Mouse (Mus musculus): ENCODE measurements at regions not wholly inside any gene's neighbourhood (a gene's known extent, or its start where the extent isn't known, plus 50 kb on each side); places are given as distances from the start of the nearest gene placed in this dataset.

DNA sequence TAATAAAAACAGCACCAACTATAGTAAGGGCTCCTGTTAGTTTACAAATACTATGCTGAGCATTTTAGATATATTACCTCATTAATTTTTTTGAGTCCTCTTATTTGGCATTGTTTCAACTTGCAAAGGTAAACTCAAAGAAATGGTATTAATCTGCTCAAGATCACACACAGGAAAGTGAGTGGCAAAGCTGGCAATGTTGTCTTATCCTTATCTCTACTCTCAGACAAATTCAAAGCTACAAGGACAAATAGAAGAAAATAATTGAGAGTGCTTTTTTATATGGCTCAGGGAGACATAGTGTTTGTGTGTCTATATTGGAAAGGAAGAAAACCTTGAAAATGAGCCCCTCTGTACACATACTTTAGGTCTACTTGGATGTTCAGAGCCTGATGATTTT, 411.9 kb upstream of the Mgat4c start:
- no peak for DNase-seq (ENCODE audit: low spot score in 2 of 2)

DNA sequence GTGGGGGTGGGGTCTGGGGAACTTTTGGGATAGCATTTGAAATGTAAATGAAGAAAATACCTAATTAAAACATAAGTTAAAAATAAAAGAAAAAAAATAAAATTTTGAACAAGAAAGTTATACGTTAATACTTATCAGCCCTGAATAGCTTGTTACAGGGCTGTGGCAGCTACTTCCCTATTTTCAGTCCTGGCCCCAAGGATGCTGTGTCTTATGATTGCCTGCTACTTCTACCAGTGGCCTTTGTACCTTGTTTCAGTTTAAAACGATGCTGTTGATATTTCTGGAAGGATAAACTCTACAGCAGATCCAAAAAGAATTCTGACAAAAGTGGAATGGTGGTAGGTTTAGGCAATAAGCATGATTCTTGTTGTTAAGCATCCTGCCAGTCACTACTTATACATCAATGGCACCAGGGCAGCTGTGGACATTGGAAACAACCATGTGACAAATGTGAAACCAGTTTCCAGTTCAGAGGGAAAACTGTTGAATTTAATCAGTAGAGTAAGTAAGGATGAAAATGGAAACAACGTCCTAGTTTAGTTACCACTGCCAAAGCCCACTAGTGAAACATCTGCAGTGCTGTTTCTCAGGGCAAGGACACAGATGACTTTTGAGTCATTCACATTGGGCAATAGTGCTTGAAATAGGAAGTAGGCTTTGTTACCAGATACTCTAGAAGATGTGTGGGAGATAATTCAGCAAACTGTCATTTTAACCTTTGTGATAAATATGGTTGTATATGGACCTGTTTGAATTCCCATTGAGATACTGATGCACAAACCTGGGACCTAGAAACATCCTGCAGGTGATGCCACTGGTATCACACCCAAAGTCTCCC, 409.6 kb upstream of the Mgat4c start:
- DNase-seq (ENCODE audit: low spot score in 2 of 2) = no peak

DNA sequence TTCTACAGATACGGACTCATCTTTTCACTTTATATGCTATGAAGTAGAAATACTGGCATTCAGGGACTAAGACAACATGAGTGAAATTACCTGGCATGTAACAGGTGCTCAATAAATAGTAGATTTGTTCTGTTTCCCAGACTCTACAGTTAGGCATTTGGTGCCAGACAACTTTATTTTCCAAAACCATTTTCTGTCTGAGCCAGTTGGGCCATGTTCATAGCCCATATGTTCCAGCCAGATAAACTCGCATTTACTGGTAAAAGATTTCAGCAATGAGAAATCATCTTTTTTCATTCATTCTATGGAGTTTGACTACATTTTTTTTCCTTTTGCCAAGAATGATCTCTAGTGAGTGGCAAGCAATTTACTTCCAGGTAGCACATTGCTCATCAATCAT, 393.2 kb upstream of the Mgat4c start:
- DNase-seq (ENCODE audit: low spot score in 2 of 2) = no peak

GRCm38 (mm10) chr10:101302138-101302780, 379.0 kb upstream of the Mgat4c start:
- DNase-seq (ENCODE audit: low spot score in 2 of 2) = no peak

DNA sequence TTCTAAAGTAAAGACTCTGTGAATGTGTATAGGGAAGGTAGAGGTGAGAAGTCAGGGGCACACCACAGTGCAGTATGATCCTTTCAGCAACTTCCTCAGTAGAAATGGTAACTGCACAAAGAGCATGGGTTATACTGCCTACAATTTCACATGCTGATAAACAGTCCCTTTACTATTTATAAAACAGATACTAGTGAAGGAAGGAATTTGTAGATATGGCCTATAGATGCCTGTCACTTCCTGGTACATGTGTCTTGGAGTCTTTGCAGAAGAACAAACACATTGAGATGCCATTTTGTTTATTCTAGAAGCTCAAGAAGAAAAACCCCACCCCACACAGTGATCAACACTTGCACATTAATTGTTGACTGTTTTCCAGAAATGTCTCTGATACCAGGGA, 377.2 kb upstream of the Mgat4c start:
- DNase-seq (ENCODE audit: low spot score in 2 of 2) = no peak

GRCm38 (mm10) chr10:101316659-101317338, 364.5 kb upstream of the Mgat4c start:
- no peak for DNase-seq (ENCODE audit: low spot score in 2 of 2)

GRCm38 (mm10) chr10:101321080-101321717, 360.1 kb upstream of the Mgat4c start:
- no peak for DNase-seq (ENCODE audit: low spot score in 2 of 2)

GRCm38 (mm10) chr10:101324537-101324936, 356.8 kb upstream of the Mgat4c start:
- no peak for DNase-seq (ENCODE audit: low spot score in 2 of 2)

GRCm38 (mm10) chr10:101328545-101328944, 352.7 kb upstream of the Mgat4c start:
- DNase-seq (ENCODE audit: low spot score in 2 of 2) = no peak

DNA sequence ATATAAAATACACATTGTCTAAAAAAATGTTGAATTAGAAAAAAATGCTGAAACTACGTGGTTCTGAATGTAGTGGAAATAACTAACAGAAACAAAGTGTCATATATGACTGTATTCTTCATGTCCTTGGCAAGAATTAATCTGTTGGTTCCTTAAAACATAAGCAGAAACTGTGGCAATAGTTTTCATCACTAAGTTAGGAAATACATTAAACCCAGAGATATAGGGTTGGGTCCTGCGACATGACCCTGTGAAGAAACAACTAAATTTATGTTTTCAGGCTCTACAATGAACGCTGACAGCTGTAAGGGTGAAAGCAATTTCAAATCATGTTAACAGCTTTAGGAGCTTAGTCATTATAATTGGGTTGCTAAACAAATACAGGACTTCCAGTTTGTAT, 351.2 kb upstream of the Mgat4c start:
- no peak for DNase-seq (ENCODE audit: low spot score in 2 of 2)

GRCm38 (mm10) chr10:101335136-101335535, 346.2 kb upstream of the Mgat4c start:
- DNase-seq (ENCODE audit: low spot score in 2 of 2) = no peak

GRCm38 (mm10) chr10:101339565-101339964, 341.7 kb upstream of the Mgat4c start:
- peak in 1 of 2 experiments; percentile 13 for DNase-seq (ENCODE audit: low spot score in 2 of 2)

GRCm38 (mm10) chr10:101350198-101350897, 330.9 kb upstream of the Mgat4c start:
- no peak for DNase-seq (ENCODE audit: low spot score in 2 of 2)

- DNase-seq (ENCODE audit: low spot score in 2 of 2) = no peak
Observed at GRCm38 (mm10) chr10:101373850-101374581, 307.3 kb upstream of the Mgat4c start.

- DNase-seq (ENCODE audit: low spot score in 2 of 2) = no peak
Observed at GRCm38 (mm10) chr10:101393416-101393815, 287.9 kb upstream of the Mgat4c start.

DNA sequence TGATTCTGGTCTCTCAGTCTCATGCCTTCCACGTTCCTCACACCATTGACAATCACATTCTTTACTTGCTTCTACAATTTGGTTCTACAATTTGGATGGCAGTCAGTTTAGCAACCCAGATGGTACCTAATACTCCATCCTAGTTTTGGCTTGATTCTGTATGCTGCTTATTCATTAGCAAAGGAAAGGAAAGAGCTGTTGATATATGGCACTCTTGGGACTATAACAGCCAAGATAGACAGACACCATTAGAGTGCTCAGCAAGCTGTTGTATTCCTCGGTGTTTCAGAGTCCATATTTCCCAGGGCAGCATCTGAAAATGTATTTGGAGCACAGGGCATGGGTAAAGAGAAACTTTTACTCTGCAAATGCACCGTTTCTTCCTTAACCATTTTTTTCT, 282.1 kb upstream of the Mgat4c start:
- DNase-seq (ENCODE audit: low spot score in 2 of 2) = no peak

- no peak for DNase-seq (ENCODE audit: low spot score in 2 of 2)
Observed at GRCm38 (mm10) chr10:101415262-101415661, 266.0 kb upstream of the Mgat4c start.

DNA sequence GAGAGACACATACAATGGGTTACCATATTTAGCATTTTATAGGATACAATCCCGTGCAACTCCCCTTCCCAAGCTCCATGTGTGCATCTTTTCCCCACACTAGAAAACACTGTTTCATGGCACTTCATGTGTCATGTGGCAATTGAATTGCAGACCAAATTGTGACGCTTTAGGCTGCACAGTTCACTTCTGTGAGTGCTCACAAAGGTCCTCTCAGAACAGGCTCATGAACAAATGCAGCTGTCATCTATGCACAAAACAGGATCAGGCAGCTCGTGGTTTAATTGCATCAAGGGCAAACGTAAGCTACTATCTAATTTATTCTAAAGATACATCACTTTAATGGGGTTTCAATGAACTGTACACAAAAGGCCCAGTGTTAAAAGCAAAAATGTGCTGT, 258.7 kb upstream of the Mgat4c start:
- DNase-seq (ENCODE audit: low spot score in 2 of 2) = no peak

Measured in layer of hippocampus, postnatal 10 days (tissue).